Mouse (Mus musculus) liver, adult 2 months (tissue): ENCODE results near the gene Sprr2a2.
"Not testable (repeated sequence)": the region's sequence is repeated elsewhere in the genome, so short reads cannot be mapped to it uniquely, and the experiment has no call there.

Experiments
- CTCF ChIP-seq: fragments of 200-500 bp; IDR thresholded peaks from 2 replicates; pipeline ENCODE4 v1.5.1; 2011; ENCODE audit warnings: low read depth, low read length, control low read depth
- POLR2A ChIP-seq: fragments of 200-500 bp; IDR thresholded peaks from 2 replicates; pipeline ENCODE4 v1.6.1; 2011; ENCODE audit warnings: low read length, control low read depth; ENCODE audit not compliant: insufficient read depth; ENCODE audit errors: extremely low read depth

DNA sequence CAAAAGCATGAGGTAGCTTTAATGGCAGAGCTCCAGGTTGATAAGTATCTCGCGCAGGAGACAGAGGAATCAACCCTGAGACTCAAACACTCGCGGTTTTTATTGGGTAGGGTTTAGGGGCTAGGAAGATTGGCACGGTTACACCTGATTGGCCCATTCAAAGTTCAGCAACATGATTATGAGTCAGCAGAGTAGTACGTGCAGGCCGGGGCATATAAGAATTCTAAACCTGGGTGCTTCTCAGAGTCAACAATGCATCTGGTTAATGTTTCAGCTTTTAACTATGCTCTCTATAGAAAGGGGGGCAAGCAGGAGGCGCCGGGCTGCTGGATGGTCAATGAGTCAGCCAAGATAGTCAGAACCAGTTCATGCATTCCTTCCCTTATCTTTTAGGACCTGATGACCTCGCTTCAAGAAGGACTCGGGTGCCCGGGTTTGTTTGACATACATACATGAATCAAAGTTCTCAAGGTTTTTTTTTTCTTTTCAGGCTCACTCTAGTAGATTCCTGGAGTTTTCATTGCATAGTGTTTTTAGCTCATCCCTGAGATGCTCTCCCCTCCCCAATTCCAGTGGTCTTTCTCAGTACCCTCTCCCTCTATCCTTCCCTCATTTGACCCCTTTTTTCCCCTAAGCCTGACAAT is 65.4 kb downstream of the Sprr2a2 start:
- not testable (repeated sequence) for TF ChIP-seq POLR2A, CTCF
